Mouse (Mus musculus): Measurements from ENCODE around the gene Pbx1. TPM values are rescaled to one million over a fixed set of nuclear protein-coding genes. Genes with fewer than 3 reads are reported as not detected.

Pbx1 gene
- total and polyA plus RNA-seq, 2 experiments from 2014 or later = 37.6 to 44.4 TPM

- H3K4me1 ChIP-seq (ENCODE audit: insufficient read depth, low read length) = peaks cover 5% of the 10 kb centered on the region; the same call in 1 of the 2 replicates
- no peak overlapping the region for H3K9ac ChIP-seq (replicated peaks; ENCODE audit: low read length)
- H3K4me3 ChIP-seq (ENCODE audit: low read length) = no peak overlapping the region
- 91% methylated on average over 2 of the region's 2 CpGs for WGBS
- no peak overlapping the region for H3K4me2 ChIP-seq (ENCODE audit: low read depth, low read length)
- ATAC-seq = no peak
- no peaks in the 10 kb centered on the region for H3K27me3 ChIP-seq (ENCODE audit: insufficient read depth, low read length)
- no peaks in the 10 kb centered on the region for H3K9me3 ChIP-seq (ENCODE audit: low read length)
- TF ChIP-seq CTCF (IDR thresholded peaks at IDR 0.05; ENCODE audit: low read depth) = no peak
- H3K36me3 ChIP-seq (ENCODE audit: insufficient read depth, low read length) = no peaks in the 10 kb centered on the region
- no peak overlapping the region for H3K27ac ChIP-seq
- no peak for DNase-seq (ENCODE audit: low spot score)
Measured at GRCm38 (mm10) chr1:168372089-168372488, 60.0 kb downstream of the Pbx1 start.

GRCm38 (mm10) chr1:168370966-168371365, 61.1 kb downstream of the Pbx1 start:
- Histone ChIP-seq H3K4me3 (ENCODE audit: low read length) (no peak overlapping the region), H3K9ac (replicated peaks; ENCODE audit: low read length) (no peak overlapping the region), H3K4me2 (ENCODE audit: low read depth, low read length) (no peak overlapping the region), H3K9me3 (ENCODE audit: low read length) (no peaks in the 10 kb centered on the region), H3K27ac (no peak overlapping the region), H3K27me3 (ENCODE audit: insufficient read depth, low read length) (no peaks in the 10 kb centered on the region), H3K4me1 (ENCODE audit: insufficient read depth, low read length) (peaks cover 5% of the 10 kb centered on the region; the same call in 1 of the 2 replicates), H3K36me3 (ENCODE audit: insufficient read depth, low read length) (no peaks in the 10 kb centered on the region)
- ATAC-seq (no peak), DNase-seq (ENCODE audit: low spot score) (no peak)
- WGBS = 68% methylated on average over 9 of the region's 9 CpGs
- TF ChIP-seq CTCF (IDR thresholded peaks at IDR 0.05; ENCODE audit: low read depth) = no peak

- no peak overlapping the region for H3K27ac ChIP-seq
- H3K9me3 ChIP-seq (ENCODE audit: low read length) = no peaks in the 10 kb centered on the region
- no peak overlapping the region for H3K4me2 ChIP-seq (ENCODE audit: low read depth, low read length)
- H3K9ac ChIP-seq (replicated peaks; ENCODE audit: low read length) = no peak overlapping the region
- H3K4me3 ChIP-seq (ENCODE audit: low read length) = no peak overlapping the region
- ATAC-seq (no peak), DNase-seq (ENCODE audit: low spot score) (no peak)
- 70% methylated on average over 5 of the region's 5 CpGs for WGBS
- H3K36me3 ChIP-seq (ENCODE audit: insufficient read depth, low read length) = no peaks in the 10 kb centered on the region
- no peak for TF ChIP-seq CTCF (IDR thresholded peaks at IDR 0.05; ENCODE audit: low read depth)
- 0 out of 2 replicates have a peak, but pooled peaks cover 5% of the 10 kb centered on the region for H3K4me1 ChIP-seq (ENCODE audit: insufficient read depth, low read length)
- no peaks in the 10 kb centered on the region for H3K27me3 ChIP-seq (ENCODE audit: insufficient read depth, low read length)
Measured at GRCm38 (mm10) chr1:168366261-168366660, 65.8 kb downstream of the Pbx1 start.

- no peaks in the 10 kb centered on the region for H3K9me3 ChIP-seq (ENCODE audit: low read length)
- H3K4me3 ChIP-seq (ENCODE audit: low read length) = no peak overlapping the region
- H3K4me2 ChIP-seq (ENCODE audit: low read depth, low read length) = no peak overlapping the region
- H3K36me3 ChIP-seq (ENCODE audit: insufficient read depth, low read length) = no peaks in the 10 kb centered on the region
- 0 out of 2 replicates have a peak, but pooled peaks cover 5% of the 10 kb centered on the region for H3K4me1 ChIP-seq (ENCODE audit: insufficient read depth, low read length)
- DNase-seq (ENCODE audit: low spot score) (peak; percentile 43), ATAC-seq (no peak)
- no peak overlapping the region for H3K9ac ChIP-seq (replicated peaks; ENCODE audit: low read length)
- no peaks in the 10 kb centered on the region for H3K27me3 ChIP-seq (ENCODE audit: insufficient read depth, low read length)
- TF ChIP-seq CTCF (IDR thresholded peaks at IDR 0.05; ENCODE audit: low read depth) = no peak
- H3K27ac ChIP-seq = no peak overlapping the region
- whole genome bisulfite sequencing = 62% methylated on average over 7 of the region's 7 CpGs
Measured at GRCm38 (mm10) chr1:168364325-168364724, 67.7 kb downstream of the Pbx1 start.

GRCm38 (mm10) chr1:168363053-168363452, 69.0 kb downstream of the Pbx1 start:
- Histone ChIP-seq H3K4me1 (ENCODE audit: insufficient read depth, low read length) (peaks cover 13% of the 10 kb centered on the region; the same call in 1 of the 2 replicates), H3K9me3 (ENCODE audit: low read length) (no peaks in the 10 kb centered on the region), H3K27me3 (ENCODE audit: insufficient read depth, low read length) (no peaks in the 10 kb centered on the region), H3K4me3 (ENCODE audit: low read length) (no peak overlapping the region), H3K27ac (no peak overlapping the region), H3K36me3 (ENCODE audit: insufficient read depth, low read length) (no peaks in the 10 kb centered on the region), H3K9ac (replicated peaks; ENCODE audit: low read length) (no peak overlapping the region), H3K4me2 (ENCODE audit: low read depth, low read length) (no peak overlapping the region)
- WGBS = 85% methylated on average over 11 of the region's 11 CpGs
- ATAC-seq (no peak), DNase-seq (ENCODE audit: low spot score) (no peak)
- no peak for TF ChIP-seq CTCF (IDR thresholded peaks at IDR 0.05; ENCODE audit: low read depth)

GRCm38 (mm10) chr1:168362464-168362863, 69.6 kb downstream of the Pbx1 start:
- Histone ChIP-seq H3K9me3 (ENCODE audit: low read length) (no peaks in the 10 kb centered on the region), H3K4me1 (ENCODE audit: insufficient read depth, low read length) (peaks cover 18% of the 10 kb centered on the region), H3K9ac (replicated peaks; ENCODE audit: low read length) (no peak overlapping the region), H3K27ac (no peak overlapping the region), H3K36me3 (ENCODE audit: insufficient read depth, low read length) (no peaks in the 10 kb centered on the region), H3K27me3 (ENCODE audit: insufficient read depth, low read length) (no peaks in the 10 kb centered on the region), H3K4me3 (ENCODE audit: low read length) (no peak overlapping the region), H3K4me2 (ENCODE audit: low read depth, low read length) (no peak overlapping the region)
- ATAC-seq = no peak
- DNase-seq (ENCODE audit: low spot score) = no peak
- WGBS = 59% methylated on average over 10 of the region's 10 CpGs
- TF ChIP-seq CTCF (IDR thresholded peaks at IDR 0.05; ENCODE audit: low read depth) = no peak

GRCm38 (mm10) chr1:168357680-168358611, 74.1 kb downstream of the Pbx1 start:
- Histone ChIP-seq H3K27ac (peak overlapping the region; percentile 79), H3K9me3 (ENCODE audit: low read length) (no peaks in the 10 kb centered on the region), H3K27me3 (ENCODE audit: insufficient read depth, low read length) (no peaks in the 10 kb centered on the region), H3K4me2 (ENCODE audit: low read depth, low read length) (peak overlapping the region; percentile 58), H3K4me3 (ENCODE audit: low read length) (peak overlapping the region; percentile 25), H3K9ac (replicated peaks; ENCODE audit: low read length) (peak overlapping the region; percentile 40; the same call in 1 of the 2 replicates), H3K36me3 (ENCODE audit: insufficient read depth, low read length) (no peaks in the 10 kb centered on the region), H3K4me1 (ENCODE audit: insufficient read depth, low read length) (peaks cover 39% of the 10 kb centered on the region)
- peak; percentile 54 for ATAC-seq
- no peak for TF ChIP-seq CTCF (IDR thresholded peaks at IDR 0.05; ENCODE audit: low read depth)
- 4% methylated on average over 26 of the region's 26 CpGs for WGBS
- DNase-seq (ENCODE audit: low spot score) = peak; percentile 84
